In genomic region chr14:47077576-47077970, GRCm38 (mm10) we compare ENCODE assay signal across 20 mouse cellular contexts.
DNase-seq lines count a peak whose midpoint lies in the region; ATAC-seq and TF ChIP-seq lines count a peak whose summit lies in the region.
"Had no signal": no experiment of that assay in that cellular context is flagged by ENCODE, and none has a peak within 500 bp of the region (broad histone marks: within the 10 kb centered on the region; RNA-seq: fewer than 3 reads in every experiment).

No protein-coding gene starts in this region.

- no peak for TF ChIP-seq CTCF in MEL (IDR thresholded peaks at IDR 0.05 in 2 of 3, conservative IDR thresholded peaks at IDR 0.05 in 1 of 3; ENCODE audit: control insufficient read depth in 1 of 3, insufficient read depth in 1 of 3, low read depth in 2 of 3, low read length in 3 of 3, poor library complexity in 1 of 3, severe bottlenecking in 1 of 3)

- H3K4me1 ChIP-seq in heart, embryonic 11.5 days (ENCODE audit: control insufficient read depth, insufficient read depth, low read length): peaks cover 29% of the 10 kb centered on the region
- H3K4me1 ChIP-seq in heart, embryonic 15.5 days (replicated peaks): peaks cover 32% of the 10 kb centered on the region
- H3K4me1 ChIP-seq in MEL (ENCODE audit: control insufficient read depth in 1 of 2, insufficient read depth in 2 of 2, low read length in 2 of 2): no peaks in the 10 kb centered on the region
- H3K4me1 ChIP-seq: embryonic facial prominence, embryonic 12.5 days; forebrain, embryonic 15.5 days; hindbrain, embryonic 15.5 days had no signal

- H3K4me3 ChIP-seq in heart, embryonic 11.5 days (ENCODE audit: low read depth, low read length): no peak overlapping the region
- no peak overlapping the region for H3K4me3 ChIP-seq in heart, embryonic 15.5 days
- H3K4me3 ChIP-seq in MEL (ENCODE audit: control insufficient read depth in 1 of 2, insufficient read depth in 1 of 2, low read depth in 2 of 2, low read length in 2 of 2): no peak overlapping the region
- H3K4me3 ChIP-seq: embryonic facial prominence, embryonic 12.5 days; forebrain, embryonic 15.5 days; heart, adult 2 months; hindbrain, embryonic 15.5 days had no signal

- intact Hi-C loops in heart, postnatal 14 days (cut with DNase I): no loop called here

- no peak overlapping the region for H3K9ac ChIP-seq in heart, embryonic 11.5 days (ENCODE audit: low read depth, low read length)
- H3K9ac ChIP-seq in heart, embryonic 15.5 days: no peak overlapping the region
- no peak overlapping the region for H3K9ac ChIP-seq in MEL (ENCODE audit: control insufficient read depth, low read depth, low read length, poor library complexity, severe bottlenecking)
- H3K9ac ChIP-seq: embryonic facial prominence, embryonic 12.5 days; forebrain, embryonic 15.5 days; hindbrain, embryonic 15.5 days had no signal

- TF ChIP-seq RAD21 in MEL (IDR thresholded peaks at IDR 0.05; ENCODE audit: low read depth, low read length): no peak

- no peaks in the 10 kb centered on the region for H3K27me3 ChIP-seq in heart, embryonic 11.5 days (ENCODE audit: control insufficient read depth, insufficient read depth, low read length)
- H3K27me3 ChIP-seq in heart, embryonic 15.5 days: no peaks in the 10 kb centered on the region
- peaks cover 1 to 2% of the 10 kb centered on the region in 2 experiments; a peak in 2 of 4 replicates for H3K27me3 ChIP-seq in MEL (ENCODE audit: control insufficient read depth in 1 of 2, insufficient read depth in 2 of 2, low read length in 2 of 2)
- H3K27me3 ChIP-seq: embryonic facial prominence, embryonic 12.5 days; forebrain, embryonic 15.5 days; hindbrain, embryonic 15.5 days had no signal

- H3K4me2 ChIP-seq in heart, embryonic 11.5 days: no peak overlapping the region
- 0 out of 2 replicates have a peak overlapping the region, but pooled peaks have one; percentile 22 for H3K4me2 ChIP-seq in heart, embryonic 15.5 days
- H3K4me2 ChIP-seq: embryonic facial prominence, embryonic 12.5 days; forebrain, embryonic 15.5 days; hindbrain, embryonic 15.5 days had no signal

- WGBS in heart, embryonic 11.5 days (ENCODE audit: insufficient replicate concordance): 70% methylated on average over 3 of the region's 3 CpGs
- 77% methylated on average over 3 of the region's 3 CpGs for WGBS in heart, embryonic 15.5 days

- H3K27ac ChIP-seq in heart, embryonic 11.5 days (ENCODE audit: low read depth, low read length): peak overlapping the region; percentile 82; the same call in 1 of the 2 replicates
- H3K27ac ChIP-seq in heart, embryonic 15.5 days: peak overlapping the region; percentile 56
- no peak overlapping the region for H3K27ac ChIP-seq in MEL (ENCODE audit: control insufficient read depth, low read depth, low read length)
- H3K27ac ChIP-seq: embryonic facial prominence, embryonic 12.5 days; forebrain, embryonic 15.5 days; hindbrain, embryonic 15.5 days had no signal

- H3K9me3 ChIP-seq in heart, embryonic 11.5 days (replicated peaks; ENCODE audit: control insufficient read depth, low read length): no peaks in the 10 kb centered on the region
- H3K9me3 ChIP-seq in heart, embryonic 15.5 days (replicated peaks): no peaks in the 10 kb centered on the region
- no peaks in the 10 kb centered on the region for H3K9me3 ChIP-seq in MEL (replicated peaks; ENCODE audit: insufficient read depth, low read length)
- H3K9me3 ChIP-seq: embryonic facial prominence, embryonic 12.5 days; forebrain, embryonic 15.5 days; G1E; hindbrain, embryonic 15.5 days had no signal

- no peaks in the 10 kb centered on the region for H3K79me2 ChIP-seq in MEL (ENCODE audit: control insufficient read depth, insufficient read depth, low read length, poor library complexity)

- TF ChIP-seq POLR2A in MEL (IDR thresholded peaks at IDR 0.05; ENCODE audit: control insufficient read depth in 1 of 2, insufficient read depth in 1 of 2, low read depth in 1 of 2, low read length in 2 of 2, poor library complexity in 1 of 2): no peak

- H3K36me3 ChIP-seq in heart, embryonic 11.5 days (ENCODE audit: control insufficient read depth, insufficient read depth, low read length): peaks cover 7% of the 10 kb centered on the region; the same call in 1 of the 2 replicates
- H3K36me3 ChIP-seq in heart, embryonic 15.5 days: peaks cover 14% of the 10 kb centered on the region
- no peaks in the 10 kb centered on the region for H3K36me3 ChIP-seq in MEL (ENCODE audit: control insufficient read depth in 1 of 2, insufficient read depth in 2 of 2, low read length in 2 of 2)
- H3K36me3 ChIP-seq: forebrain, embryonic 15.5 days; G1E; hindbrain, embryonic 15.5 days had no signal

- no peak for DNase-seq in heart, adult 9 months (ENCODE audit: low spot score in 2 of 2)
- DNase-seq in heart, postnatal 14 days: no peak
- DNase-seq in 416B (ENCODE audit: low read depth) (peak; percentile 38), MEL (ENCODE audit: low read depth, low spot score) (no peak)
- DNase-seq: adrenal gland, postnatal 36 days; B cell, adult 2 months; cerebellum, adult 11 months; cerebellum, adult 8-10 months; cerebellum, postnatal 14 days; gastrocnemius, postnatal 36 days; heart, adult 2 months; kidney, adult 2 months had no signal

- ATAC-seq in heart, embryonic 11.5 days (replicated peaks; ENCODE audit: insufficient number of reproducible peaks, low FRiP score, low TSS enrichment): no peak
- no peak for ATAC-seq in heart, embryonic 15.5 days (replicated peaks; ENCODE audit: insufficient number of reproducible peaks, insufficient read depth, low FRiP score, low read depth)
- ATAC-seq: CD4-positive, CD25-positive, alpha-beta regulatory T cell, adult 4 months; forebrain, embryonic 15.5 days; intestine, embryonic 16.5 days had no signal

- no peak for TF ChIP-seq EP300 in MEL (IDR thresholded peaks at IDR 0.05; ENCODE audit: low read depth in 1 of 2, low read length in 2 of 2)

TF ChIP-seq in MEL, 35 proteins besides CTCF, POLR2A, EP300 and RAD21:
- TF ChIP-seq USF1 (IDR thresholded peaks at IDR 0.05; ENCODE audit: low read depth, low read length) (0 out of 2 replicates have a peak, but pooled peaks have one; percentile 24), GATA1 (IDR thresholded peaks at IDR 0.05; ENCODE audit: low read depth, low read length) (no peak)
